Mouse (Mus musculus) embryo, embryonic 11 days (tissue): ENCODE data around the gene Hoxd11.

Experiments used
- DNase-seq: peaks from one replicate; pipeline ENCODE4 v3.0.0-alpha.2; 2015

Gene Hoxd11

DNA sequence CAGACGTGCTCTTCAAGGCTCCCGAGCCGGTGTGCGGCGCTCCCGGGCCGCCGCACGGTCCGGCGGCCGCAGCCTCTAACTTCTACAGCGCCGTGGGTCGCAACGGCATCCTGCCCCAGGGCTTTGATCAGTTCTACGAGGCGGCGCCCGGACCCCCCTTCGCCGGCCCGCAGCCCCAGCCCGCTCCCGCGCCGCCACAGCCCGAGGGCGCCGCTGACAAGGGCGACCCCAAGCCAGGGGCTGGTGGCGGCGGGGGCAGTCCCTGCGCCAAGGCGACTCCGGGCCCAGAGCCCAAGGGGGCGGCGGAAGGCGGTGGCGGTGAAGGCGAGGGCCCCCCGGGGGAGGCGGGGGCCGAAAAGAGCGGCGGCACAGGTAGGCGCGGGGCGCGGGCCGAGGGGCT, 3.4 kb downstream of the Hoxd11 start:
- no peak for DNase-seq

DNA sequence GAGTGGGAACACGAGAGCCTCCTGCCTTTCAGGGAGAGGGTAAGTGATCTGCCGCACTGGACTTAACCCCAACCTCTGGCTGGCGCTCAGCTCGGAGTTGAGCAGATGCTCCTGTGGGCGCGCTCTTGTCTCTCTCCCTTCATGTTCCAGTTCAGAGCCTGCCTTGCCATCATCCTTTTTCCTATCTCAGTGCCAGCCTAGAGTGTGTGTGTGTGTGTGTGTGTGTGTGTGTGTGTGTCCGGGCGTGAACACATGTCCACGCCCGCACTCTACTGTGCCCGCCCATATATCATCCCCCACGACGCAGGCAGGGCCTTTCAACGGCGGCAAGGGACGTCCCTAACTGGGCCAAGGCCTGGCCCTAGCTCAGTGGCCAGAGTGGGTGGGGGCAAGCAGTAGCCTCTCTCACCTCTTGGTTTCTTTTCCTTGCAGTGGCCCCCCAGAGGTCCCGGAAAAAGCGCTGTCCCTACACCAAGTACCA, 4.2 kb downstream of the Hoxd11 start:
- no peak for DNase-seq

DNA sequence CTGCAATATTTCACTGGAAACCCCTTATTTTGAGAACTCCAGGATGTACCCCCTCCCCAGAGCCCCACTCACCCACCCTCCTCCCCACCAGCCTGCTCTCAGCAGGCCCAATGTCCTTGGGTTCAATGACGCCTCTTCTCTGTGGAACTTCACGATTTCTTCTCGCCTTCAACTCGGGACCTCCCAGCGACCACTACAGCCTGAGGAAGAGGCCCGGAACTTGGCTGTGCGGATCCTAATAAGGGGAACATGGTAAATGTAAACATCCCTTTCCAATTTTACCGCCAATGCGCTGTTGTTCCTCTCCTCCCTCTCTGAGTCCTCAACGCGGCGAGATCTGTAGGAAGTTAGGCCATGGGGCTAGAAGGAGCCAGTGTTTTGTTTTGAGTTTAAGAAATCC, 4.7 kb downstream of the Hoxd11 start:
- DNase-seq = no peak

DNA sequence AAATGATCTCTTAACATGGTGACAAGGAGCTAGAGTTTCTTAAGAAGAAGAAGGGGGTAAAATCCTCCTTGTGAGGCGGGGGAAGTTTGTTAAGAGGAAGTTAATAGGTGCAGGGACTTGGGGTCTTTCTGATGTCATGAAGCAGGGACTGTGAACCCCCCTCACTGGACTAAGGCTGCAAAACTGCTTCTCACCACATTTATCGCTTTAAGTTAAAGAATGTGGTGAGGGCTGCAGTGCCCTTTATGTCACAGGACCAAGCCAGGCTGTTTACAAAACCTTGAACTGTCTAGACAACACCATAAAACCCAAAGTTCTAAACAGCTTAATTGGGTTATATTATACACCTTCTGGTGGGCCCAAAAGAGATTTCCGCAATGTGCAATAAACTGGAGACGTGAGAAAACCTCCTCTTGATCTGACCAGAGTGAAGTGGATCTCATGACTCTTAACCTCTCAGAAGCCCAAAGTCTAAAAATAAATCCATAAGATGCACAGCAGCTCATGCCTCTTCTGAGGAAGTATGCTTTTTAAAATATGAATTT, 5.8 kb downstream of the Hoxd11 start:
- DNase-seq = no peak

DNA sequence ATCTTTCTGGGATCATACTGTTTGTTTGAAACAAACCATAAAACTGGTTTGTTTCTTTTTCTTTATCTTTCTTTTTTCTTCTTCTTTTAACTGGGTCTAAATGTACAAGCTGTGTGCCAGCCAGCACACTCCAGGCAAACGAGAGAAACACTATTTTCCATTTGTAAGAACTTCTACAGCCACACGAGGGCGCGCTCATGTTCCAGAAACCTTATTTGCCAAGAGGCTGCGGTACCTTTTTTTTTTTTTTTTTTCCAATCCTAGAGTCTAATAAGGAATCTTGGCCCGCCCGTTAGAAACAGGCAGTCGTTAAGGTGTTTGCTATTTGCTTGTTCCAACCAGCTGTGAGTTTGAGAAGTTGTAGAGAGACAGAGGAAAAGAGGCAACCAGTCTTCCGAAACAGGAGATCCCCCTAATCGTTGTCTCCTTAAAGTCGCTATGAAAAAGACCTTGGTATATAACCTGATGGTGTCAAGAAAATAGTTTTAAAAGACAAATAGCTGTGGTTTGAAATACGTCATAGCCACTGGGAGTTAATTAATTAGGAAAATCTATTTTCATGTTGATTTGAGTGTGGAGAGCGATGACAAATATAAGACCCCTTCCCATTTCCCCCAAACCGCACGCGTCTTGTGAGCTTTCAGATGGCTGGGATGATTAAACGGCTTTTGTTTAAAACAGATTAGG, 7.1 kb downstream of the Hoxd11 start:
- peak; percentile 91 for DNase-seq

DNA sequence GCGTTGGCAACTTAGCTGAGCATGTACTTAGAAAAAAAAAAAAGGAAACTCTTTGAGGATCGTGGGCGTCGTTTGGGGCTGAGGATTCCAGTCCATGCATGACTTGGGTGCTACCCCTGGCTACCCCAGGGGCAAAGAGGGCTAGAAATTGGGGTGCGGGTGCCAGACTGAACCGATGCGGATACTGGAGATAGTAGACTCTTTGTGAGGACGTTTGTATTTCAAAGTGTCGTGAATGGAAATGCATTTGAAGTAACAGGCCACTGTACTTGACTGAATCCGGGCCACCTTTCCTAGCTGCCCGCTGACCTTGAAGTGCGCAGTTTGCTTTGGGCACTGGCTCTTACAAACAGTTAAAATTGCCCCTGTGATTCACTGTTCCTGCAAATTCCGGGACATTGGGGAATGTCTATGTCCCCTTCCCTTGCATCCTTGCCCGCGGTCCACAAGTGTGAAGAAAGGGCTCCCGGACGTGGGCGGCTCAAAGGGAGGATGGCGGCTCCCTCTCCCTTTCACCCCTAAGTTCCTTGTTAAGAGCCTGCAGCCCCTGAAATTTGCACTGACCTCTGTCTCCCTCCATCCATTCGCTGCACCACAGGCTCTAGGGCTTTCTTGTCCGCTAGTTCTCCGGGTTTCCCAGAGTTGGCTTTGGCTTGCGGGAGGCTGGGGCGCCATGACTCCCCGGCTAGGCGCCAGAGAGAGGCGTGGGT, 7.8 kb downstream of the Hoxd11 start:
- DNase-seq = no peak

DNA sequence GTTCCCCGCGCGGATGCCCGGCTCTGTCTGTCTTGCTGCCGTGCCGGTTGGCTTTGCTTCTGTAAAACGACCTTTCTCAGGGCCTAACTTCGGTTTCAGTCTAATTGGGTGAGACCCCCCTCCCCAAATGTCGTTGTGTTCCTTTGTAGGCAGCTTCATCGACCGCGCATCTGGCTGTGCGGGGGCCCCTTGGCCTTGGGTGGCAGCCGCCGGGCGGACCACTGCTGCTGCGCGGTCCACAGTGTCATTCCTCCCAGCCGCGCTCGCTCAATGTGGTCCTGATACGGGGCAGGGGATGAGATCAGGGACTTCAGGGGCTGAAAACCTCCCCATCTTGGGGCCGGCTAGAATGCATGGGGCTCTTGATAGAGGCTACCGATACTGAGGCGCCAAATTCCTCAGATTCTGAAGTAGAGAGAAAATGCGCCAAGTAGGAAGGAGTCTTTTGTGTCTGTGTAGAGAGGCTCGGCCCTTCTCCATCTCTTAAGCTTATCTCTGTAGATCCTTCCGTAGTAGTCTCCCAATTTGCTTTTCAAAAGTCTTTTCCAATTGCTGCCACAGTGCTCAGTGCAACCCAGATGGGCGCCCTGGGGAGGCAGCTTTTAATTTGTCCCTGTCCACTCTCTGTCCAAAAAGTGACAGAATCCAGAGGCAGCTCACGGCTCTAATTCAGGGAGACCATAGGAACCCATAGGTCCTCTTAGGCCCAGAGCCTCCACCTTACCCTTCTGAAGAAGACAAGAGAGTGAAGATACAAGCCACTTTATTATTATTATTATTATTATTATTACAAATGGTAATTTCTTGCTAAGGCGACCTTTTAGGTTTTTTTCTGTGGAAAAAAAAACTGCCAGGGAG, 8.6 kb downstream of the Hoxd11 start:
- no peak for DNase-seq

DNA sequence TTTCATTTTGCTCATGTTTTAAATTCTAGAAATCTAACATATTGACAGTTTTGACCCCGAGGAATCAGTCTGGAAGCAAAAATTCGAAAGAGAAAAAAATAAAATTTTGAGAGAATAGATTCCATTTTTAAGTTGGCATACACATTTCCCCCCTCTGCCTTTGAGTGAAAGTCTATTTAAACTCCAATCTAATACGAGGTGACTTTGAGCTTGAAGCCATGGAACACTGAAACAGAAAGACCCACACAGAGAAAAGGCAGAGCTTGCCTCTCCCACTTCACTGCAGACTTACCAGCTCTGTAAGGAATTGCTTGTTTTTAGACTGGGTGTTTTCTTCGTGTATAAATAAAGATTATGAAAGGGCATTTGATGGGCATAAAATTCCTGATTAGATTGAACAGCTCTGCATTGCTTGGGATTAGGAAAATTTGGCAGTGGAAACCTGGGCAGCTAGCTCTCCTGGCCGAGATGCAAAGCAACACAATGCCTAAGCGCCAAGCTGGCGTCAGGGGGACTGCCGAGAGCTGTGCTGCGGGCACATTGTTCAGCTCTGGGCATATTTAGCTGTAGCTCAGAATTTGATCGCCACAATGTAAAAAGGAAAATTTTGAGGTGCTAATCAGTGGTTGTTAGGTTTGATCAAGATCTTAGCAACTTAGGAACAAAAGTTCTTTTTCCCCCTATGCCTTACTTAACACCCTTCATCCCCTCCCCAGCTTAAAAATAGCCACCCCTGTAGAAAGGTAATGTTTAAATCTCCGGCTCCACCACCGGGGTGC, 9.6 kb downstream of the Hoxd11 start:
- no peak for DNase-seq

DNA sequence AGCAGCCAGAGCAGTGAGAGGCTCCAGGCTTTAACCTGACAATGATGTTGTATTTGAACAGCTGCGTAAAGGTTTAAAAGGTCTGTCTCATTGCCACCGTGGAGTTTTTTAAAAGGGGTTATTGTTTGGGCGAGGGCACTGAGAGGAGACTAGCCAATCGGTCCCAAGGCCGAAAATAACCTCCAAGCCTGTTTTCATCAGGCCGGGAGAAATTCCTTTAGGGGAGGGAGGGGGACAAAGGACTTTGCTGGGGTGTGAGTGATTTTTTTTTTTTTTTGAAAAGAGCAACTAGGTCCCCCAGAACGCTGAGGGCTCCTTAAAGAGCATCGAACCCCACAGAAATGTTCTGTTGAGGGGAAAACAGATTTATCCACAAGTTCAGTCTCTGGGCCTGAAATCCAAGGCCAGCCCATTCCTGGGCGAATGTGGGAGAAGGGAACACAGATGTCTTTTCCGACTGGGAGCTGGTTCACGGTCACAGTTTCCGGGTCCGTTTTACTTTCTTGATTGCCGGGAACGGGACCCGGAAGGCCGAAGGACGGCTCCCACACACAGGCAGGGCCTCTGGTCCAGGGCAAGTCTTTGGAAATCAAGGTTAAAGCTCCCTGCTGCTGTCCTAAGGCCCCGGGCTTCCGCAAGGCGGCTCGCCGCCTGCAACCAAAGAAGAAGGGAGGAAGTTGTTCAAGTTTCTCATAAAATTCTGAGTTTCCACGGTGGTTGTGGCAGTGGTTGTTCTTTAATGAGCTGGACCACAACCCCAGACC, 10.4 kb downstream of the Hoxd11 start:
- DNase-seq = no peak

DNA sequence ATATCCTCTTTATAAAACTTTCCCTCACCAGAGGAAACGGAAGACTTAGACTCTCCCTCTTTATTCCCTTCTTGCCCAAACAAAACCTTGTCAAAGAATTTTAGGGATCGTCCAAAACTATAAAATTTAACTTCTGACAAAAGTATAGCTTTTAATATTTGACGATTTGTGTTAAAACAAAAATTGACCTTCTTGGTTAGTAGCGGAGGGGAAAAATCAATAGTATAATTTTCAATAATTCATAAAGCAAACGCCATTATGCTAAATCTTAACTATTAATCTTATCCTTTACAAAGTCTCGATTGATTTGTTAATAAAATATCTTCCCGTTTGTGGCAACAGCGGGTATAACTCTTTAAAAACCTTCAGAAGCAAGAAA, 11.0 kb downstream of the Hoxd11 start:
- no peak for DNase-seq

DNA sequence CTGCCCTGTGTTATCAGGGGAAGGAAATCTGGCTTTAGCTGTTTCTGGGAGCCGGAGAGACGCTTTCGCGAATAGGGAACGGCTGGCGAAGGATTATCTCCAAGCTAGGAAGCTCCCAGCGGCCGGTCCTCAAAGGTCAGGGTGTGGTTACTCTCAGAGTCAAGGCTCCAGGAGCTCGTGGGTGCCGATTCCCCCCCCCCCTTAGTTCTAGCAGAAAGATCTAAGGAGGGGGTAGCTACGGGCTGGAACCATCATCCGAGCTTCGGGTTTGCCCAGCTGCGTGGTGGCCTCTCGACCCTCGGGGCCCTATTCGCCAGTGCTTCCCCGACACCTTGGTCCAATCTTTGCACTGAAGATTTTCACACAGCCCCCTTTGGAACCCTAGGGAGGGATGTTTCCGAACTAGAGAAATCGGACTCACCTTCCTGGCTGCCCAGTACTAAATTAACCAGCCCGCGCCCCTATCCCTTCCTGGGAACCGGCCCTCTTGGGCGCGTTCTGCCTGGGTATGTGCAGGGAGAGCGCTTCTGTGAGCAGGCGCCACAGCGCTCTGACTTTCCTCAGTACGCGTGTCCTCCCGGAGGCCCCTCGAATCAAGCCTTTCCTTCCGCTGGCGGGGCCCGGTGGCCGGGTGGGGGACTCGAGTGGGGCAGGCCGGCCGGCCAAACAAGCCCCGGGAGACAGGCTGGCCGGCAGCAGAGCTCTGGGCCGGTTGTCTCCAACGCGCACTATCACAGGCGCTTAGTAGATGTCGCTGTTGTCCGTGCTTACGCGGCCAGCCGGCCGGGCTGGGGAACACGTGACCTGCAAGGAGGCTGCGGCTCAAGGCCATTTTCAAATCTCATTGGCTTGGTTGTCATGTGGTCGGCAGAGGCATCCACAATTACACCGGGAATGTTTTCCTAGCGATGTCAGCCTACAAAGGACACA, 11.9 kb downstream of the Hoxd11 start, which contains the start of gene Hoxd10:
TSS of gene Hoxd10 (plus strand) at position 903 of the 930 bp plus-strand sequence.
- DNase-seq = peak; percentile 94

DNA sequence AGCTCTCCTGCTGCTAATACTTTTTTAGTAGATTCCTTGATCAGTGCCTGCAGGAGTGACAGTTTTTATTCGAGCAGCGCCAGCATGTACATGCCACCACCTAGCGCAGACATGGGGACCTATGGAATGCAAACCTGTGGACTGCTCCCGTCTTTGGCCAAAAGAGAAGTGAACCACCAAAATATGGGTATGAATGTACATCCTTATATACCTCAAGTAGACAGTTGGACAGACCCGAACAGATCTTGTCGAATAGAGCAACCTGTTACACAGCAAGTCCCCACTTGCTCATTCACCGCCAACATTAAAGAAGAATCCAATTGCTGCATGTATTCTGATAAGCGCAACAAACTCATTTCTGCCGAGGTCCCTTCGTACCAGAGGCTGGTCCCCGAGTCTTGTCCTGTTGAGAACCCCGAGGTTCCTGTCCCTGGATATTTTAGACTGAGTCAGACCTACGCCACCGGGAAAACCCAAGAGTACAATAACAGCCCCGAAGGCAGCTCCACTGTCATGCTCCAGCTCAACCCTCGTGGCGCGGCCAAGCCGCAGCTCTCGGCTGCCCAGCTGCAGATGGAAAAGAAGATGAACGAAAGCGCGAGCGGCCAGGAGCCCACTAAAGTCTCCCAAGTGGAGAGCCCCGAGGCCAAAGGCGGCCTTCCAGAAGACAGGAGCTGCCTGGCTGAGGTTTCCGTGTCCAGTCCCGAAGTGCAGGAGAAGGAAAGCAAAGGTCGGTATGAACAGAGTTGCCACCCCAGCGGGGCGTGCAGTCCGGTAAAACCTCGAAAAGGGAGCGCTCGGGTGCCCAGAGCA, 12.8 kb downstream of the Hoxd11 start:
- DNase-seq = no peak

DNA sequence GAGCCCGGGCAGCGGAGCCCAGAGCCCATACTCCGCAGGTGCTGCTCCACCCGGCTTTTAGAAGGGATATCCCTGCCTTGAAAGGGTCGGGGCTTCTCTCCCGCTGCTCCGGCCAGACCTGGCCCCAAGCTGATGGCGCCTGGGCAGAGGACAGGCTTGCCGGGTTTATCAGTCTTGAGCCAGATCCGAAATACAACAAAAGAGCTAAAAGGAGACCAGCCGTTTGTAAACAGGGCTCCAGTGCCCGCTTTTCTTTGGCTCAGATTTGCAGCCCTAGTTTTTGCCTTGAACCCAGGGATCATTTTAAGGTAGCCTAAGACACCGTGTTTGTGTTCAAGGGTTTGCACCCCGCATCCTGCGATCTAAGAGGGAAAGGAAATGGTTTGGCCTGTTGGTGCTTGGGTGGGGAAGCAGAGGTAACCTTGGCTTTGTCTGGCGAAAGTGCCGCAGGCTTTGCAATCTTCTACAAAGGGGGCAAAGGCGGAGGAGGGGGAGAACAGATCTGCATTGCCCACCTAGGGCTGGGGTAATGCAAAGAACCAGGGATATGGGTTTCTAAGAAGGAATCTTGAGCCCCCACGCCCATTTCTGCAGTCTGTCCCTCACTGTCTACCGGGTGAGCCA, 13.6 kb downstream of the Hoxd11 start:
- DNase-seq = no peak

DNA sequence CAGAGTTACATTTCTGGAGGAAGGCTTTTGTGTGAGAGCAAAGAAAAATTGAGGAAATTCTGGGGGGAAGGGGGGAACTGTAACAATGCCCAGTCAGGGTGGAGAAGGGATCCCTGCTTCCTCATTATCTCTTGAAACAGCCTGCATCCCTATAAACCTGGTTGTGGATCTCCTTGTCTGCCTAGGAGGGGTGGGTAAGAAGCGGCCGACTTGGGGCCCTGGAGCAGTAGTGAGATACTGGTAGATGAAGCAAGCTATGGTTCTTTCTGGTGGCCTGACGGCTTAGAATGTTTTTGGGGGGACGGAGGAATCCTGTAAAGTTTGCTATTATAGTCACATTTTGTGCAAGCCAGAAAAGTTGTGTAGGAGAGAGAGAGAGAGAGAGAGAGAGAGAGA, 14.1 kb downstream of the Hoxd11 start:
- no peak for DNase-seq

DNA sequence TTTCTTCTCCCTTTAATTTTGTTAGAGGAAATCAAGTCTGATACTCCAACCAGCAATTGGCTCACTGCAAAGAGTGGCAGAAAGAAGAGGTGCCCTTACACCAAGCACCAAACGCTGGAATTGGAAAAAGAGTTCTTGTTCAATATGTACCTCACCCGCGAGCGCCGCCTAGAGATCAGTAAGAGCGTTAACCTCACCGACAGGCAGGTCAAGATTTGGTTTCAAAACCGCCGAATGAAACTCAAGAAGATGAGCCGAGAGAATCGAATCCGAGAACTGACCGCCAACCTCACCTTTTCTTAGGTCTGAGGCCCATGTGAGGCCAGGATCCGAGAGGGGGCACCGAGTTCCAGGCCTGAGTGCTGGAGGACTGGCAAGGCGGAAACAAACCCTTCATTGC, 14.7 kb downstream of the Hoxd11 start:
- peak; percentile 84 for DNase-seq

DNA sequence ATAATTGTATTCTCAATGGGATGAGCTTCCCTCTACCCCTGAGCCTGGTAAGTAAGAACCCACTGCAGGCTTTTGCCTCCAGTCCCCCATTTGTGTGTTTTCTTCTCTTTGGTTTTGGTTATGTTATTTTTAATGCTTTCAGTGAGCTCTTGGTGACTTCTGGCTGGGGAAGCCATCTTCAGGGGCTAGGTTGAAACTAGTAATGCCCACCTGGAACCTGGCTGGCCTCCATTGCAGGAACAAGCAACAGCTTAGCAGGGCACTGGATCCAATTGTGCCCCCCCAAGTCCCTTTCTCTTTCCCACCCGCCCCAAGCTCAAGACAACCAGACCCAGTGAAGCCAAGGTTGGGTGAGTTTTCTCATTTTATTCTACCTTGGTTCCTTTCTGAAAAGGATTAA, 16.0 kb downstream of the Hoxd11 start:
- no peak for DNase-seq

DNA sequence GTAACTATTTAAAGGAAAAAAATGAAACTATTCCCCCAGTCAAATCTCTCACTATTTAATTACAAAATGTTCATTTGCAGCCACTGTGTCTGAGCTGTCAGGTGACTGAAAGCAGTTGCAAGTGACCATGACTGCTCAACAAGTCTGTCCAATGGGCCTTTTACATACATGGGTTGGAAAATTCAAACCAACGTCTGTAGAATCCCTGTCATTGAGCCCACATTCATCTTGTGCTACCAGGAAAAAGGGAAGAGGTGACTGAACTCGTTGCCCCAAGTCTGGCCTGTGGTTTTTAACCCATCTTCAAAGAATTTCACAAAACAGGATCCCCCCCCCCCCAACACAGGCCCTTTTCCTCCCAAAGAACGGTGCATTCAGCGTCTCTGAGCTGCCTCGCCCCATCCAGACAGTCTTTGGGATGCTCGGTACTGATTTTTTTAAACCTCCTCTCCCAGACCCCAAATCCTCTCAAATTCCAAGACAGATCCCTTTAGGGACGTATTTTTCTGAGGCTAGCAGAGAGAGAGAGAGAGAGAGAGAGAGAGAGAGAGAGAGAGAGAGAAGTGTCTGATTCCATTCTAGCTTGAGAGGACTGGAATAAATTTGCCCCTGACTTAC, 16.6 kb downstream of the Hoxd11 start:
- no peak for DNase-seq

DNA sequence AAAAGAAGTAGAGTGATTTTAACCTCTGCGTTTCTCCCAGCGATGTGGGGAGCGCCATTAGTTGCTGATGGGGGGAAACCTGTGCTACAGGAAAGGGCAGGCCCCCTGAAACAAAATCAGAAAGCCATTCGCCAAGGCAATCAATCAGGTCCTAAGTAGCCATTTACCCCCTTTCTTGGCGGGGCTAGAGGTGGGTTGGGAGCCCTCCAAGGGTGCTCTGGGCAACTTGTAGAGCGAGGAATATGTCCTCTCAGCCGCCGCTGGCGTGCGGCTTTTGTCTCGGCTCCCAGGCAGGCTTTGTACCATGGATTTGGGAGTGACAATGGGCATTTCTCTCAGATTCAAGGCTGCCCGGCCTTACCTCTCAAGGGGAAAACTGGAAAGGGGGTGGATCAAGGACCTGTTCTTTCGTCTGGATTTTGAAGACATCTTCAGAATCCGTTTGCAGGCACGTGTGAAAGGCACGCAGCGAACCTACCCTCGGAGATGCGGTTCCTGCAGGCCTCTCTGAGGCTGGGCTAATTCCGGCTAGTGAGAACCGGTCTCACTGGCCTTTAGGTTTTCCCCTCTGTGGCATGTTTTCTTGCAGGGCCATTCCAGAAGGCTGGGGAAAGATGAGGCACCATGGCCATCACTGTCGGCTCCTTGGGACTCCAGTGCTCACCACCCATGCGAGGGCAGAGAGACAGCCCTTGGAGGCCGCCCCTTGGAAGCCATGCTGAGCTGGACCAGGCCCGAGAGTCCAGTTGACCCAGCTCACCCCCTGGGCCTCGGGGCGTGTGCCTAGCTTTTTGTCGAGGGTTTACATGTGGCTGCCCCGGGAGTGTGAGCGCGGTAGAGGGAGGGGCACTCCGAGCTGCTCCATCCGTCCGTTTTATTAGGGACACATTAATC, 17.3 kb downstream of the Hoxd11 start:
- no peak for DNase-seq
